Mouse (Mus musculus): ENCODE results near the gene Arhgap45. TPM values are rescaled to one million over a fixed set of nuclear protein-coding genes. Genes with fewer than 3 reads are reported as not detected.

The Arhgap45 gene
- total RNA-seq, 2 experiments from 2014 or later: 3.8 to 3.9 TPM

DNA sequence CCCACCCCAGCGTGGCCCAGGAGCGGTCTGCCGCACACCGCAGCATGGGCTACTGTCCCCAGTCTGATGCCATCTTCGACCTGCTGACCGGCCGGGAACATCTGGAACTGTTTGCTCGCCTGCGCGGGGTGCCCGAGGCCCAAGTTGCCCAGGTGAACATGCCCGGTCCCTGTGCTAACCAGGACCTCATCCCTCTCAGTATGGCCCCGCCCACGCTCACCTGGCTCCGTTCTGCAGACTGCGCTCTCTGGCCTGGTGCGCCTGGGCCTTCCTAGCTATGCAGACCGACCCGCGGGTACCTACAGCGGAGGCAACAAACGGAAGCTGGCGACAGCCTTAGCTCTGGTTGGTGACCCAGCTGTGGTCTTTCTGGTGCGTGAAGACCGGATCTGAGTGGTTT lies 2.8 kb upstream of the Arhgap45 start:
- no peak for DNase-seq (ENCODE audit: low spot score in 2 of 2)

DNA sequence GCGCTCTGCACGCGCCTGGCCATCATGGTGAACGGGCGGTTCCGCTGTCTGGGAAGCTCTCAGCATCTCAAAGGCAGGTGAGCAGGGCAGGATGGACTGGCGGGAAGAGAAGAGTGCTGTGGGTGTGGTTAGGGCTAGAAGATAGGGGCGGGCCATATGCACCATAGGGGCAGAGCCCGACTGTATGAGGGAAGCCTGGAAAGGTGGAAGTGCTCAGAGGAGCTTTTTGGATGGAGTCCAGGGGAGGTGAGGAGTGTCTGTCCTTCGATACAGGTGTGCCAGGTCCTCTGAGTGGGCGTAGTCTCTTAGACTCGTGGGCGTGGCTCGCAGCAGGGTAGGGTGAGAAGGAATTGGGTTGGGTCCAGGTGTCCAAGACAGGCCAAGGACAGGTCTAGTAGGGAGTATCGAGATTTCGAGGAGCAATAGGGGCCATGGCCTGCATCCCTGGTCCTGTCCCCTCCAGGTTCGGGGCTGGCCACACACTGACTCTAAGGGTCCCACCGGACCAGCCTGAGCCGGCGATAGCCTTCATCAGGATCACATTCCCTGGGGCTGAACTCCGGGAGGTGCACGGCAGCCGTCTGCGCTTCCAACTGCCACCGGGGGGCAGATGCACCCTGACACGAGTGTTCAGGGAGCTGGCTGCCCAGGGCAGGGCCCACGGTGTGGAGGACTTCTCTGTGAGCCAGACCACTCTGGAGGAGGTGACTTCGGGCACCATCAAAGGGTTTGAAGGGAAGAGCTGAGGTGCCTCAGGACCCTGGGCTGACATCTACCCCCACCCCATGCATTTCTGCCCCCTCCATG lies 1.8 kb upstream of the Arhgap45 start:
- DNase-seq (ENCODE audit: low spot score in 2 of 2): no peak

DNA sequence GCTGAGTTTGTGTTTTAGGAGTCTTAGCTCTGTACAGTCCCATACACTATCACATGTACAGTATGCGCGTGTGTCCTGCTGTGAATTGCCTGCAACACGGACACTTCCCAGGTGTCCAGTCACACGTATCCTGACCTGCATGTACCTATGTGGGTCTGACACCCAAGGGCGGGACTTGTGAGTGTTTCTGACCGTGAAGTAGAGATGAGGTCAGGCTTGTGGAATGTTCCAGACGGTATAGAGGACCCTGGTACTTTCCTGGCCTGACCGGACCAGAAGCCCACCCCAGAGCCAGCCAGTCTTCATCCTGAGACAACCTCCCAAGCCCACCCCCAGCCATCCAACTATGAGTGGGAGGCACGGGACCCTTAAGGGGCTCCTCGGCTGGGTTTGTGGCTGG lies 870 bp upstream of the Arhgap45 start:
- no peak for DNase-seq (ENCODE audit: low spot score in 2 of 2)

DNA sequence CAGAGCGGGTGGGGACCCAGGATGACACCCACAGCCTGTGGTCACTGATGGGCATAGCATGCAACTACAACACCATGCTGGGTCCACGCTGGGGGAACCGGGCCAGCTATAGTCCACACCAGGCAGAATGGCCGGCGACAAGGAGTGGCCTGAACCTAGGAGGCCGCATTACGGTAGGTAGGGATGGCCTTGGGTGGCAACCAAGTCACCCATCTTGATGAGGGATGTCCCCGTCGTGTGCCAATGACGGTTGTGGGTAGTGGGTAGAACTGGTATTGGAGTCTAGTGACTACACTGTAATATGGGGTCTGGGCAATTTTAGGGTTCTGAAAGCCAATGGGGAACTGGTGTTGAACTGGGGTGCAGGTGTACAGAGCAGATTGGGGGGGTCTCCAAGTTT lies 478 bp downstream of the Arhgap45 start:
- DNase-seq (ENCODE audit: low spot score in 2 of 2): no peak

DNA sequence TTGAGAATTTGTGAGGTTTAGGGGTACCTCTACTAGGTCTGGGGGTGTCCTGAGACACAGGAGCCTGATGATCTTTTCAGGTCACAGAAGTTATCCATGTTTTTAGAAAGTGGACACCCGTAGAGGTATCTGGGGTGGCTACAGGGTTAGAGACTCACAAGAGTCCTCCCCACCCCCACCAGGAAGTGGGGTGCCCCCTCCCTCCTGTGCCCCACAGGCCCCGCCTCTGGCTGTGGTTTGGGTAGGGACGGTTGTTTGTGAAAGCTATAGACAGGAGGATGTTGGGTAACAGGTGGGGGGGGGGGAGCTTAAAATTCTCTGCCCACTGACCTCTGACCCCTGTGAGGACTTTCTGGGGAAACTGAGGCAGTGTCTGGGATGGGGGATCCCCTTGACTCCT lies 908 bp downstream of the Arhgap45 start:
- no peak for DNase-seq (ENCODE audit: low spot score in 2 of 2)

DNA sequence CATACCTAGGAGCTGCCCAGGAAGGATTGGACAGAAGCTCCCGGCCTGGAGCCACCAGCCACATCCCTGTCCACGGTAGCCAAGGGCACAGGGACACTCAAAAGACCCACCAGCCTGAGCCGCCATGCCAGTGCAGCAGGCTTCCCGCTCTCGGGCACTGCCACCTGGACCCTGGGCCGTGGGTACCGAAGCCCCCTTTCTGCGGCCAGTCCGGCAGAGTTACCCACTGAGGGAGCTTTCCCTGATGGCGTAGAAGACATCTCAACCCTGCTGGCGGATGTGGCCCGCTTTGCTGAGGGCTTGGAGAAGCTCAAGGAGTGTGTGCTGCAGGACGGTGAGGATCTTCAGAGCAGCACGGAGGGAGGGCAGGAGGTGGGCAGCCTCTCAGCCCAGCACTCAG lies 1.3 kb downstream of the Arhgap45 start:
- no peak for DNase-seq (ENCODE audit: low spot score in 2 of 2)

DNA sequence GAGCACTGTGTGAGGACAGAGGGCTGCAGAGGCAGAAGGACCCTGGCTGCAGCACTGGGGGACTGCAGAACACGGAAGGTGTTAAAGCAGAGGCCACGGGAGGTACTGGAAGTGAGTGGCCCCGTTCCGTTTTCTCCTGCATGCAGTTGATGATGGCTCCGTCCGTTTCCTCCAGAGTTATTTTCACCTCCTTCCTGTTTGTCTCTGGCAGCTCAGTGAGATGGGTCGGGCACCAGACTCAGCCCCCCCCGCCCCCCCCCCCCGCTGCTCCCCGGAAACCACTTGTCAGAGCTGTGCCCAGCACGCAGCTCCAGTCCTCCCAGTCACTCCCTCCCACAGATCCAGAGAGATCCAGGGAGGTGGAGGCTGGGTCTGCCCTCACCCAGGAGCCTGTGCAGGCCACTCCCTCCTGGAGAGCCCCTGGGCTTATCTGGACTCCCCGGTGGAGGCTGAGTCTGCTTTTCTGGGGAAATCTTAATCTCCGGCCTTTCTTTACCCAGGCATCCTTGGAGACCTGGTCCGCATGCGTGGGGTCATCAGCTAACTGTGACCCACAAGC lies 2.4 kb downstream of the Arhgap45 start:
- DNase-seq (ENCODE audit: low spot score in 2 of 2): no peak

DNA sequence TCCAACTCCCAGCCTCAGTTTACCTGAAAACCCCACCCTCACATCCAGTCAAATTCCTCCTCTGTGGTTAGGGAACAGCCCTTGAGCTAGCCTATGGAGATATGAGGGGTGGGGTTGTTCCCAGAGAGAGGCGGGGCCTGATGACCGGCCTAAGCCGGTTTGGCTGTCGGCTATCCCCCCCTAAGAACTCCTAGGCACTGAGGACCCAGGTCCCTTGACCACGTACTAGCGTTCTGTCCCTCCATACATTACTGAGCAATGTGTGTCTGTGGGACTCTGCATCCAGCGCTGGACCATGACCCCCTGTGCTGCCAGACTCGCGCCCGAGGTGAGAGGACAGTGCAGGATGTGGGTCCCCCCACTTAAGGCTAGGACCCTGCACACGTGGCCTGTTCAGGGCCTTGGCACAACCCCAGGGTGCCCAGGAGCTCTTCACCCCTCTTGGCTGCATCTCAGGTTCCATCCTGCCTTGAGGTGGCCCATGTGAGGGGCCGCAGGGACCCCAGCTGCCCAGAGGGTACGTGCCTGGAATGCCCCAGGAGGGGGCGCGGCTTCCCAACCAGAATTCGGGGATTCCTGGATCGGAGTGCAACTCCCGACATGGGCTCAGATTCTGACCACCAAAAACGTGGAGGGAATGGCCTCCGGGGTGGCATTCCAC lies 3.1 kb downstream of the Arhgap45 start:
- DNase-seq (ENCODE audit: low spot score in 2 of 2): no peak

DNA sequence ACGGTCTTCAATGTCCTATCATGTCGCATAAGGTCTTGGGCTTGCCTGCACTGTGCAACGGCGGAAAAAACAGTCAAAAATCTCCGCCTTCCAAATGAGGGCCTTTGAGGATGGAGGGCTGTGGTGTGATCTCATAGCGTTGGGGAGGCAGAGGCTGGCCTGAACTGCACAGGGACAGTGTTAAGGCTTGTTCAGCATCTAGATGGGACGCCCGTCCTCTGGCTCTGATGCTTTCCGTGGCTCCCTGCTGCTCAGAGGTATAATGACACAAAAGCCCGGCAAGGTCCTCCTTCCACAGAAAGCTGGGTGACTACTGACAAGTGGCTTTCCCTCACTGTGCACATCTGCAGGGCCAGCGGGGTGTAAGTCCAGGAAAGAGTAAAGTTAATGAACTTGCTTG lies 3.7 kb downstream of the Arhgap45 start:
- no peak for DNase-seq (ENCODE audit: low spot score in 2 of 2)

DNA sequence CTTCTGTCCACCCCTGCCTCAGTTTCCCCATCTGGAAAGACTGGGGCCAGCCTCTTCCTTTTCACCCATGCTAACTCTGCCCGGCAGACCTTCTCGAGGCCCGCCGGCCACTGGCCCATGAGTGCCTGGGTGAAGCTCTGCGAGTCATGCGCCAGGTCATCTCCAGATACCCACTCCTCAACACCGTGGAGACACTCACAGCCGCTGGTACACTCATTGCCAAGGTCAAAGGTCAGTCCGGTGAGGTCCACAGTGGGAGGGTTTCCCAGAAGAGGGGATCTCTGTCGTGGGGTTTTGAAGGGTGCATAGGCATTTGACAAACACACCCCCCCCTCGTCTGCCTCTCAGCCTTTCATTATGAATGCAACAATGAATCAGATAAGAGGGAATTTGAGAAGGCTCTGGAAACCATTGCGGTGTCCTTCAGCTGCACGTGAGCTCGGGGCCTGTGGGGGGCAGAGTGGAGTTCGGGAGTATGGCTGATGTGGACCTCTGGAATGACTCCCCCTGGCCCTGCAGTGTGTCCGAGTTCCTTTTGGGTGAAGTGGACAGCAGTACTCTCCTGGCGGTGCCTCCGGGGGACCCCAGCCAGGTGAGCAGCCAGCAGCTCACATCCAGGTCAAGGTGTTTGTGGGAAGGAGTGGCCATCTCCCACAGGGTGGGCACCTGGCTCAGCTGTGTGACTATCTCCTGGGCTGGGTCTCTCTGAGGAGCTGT lies 4.3 kb downstream of the Arhgap45 start:
- no peak for DNase-seq (ENCODE audit: low spot score in 2 of 2)

DNA sequence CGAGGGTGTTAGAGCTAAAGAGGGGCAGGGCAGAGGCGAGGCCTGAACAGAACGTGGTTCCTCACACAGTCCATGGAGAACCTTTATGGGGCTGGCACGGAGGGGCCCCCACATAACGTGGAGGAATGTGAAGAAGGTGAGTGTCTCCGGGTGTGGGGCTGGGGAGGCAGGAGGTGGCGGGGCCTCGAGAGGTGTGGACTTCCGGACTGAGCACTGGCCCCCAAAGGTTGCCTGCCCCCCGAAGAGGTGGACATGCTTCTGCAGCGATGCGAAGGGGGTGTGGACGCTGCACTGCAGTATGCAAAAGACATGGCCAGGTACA lies 4.8 kb downstream of the Arhgap45 start:
- no peak for DNase-seq (ENCODE audit: low spot score in 2 of 2)

DNA sequence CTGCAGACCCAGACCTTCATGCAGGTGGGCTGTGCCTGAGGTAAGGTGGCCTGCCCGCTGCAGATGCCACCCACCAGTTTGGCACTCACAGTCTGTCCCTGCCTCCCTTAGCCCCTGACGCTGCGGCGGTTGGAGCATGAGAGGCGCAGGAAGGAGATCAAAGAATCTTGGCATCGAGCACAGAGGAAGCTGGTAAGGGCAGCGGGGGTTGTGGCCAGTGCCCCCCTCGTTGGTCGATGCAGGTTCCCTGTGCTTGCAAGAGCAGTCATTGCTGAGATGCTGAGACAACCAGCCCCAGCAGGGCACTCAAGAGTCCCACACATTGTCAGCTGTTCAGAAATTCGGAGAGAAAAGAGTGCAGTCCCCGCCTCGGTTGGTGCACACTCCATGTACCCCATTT lies 5.7 kb downstream of the Arhgap45 start:
- DNase-seq (ENCODE audit: low spot score in 2 of 2): no peak

DNA sequence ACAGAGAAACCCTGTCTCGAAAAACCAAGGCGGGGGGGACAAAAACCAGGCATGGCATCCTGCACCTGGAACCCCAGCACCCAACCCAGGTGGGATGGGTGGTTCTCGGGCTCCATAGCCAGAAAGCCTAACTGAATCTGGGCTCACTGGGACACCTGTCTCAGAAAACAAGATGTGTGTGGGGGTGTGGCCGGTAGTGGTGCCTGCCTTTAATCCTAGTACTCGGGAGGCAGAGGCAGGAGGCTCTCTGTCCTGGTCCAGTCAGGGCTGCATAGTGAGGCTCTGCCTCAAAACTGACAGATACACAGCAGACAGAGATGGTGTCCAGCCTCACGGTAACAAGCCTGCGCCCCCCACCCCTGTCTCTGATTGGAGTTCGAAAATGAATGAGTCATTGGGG lies 6.4 kb downstream of the Arhgap45 start:
- no peak for DNase-seq (ENCODE audit: low spot score in 2 of 2)

DNA sequence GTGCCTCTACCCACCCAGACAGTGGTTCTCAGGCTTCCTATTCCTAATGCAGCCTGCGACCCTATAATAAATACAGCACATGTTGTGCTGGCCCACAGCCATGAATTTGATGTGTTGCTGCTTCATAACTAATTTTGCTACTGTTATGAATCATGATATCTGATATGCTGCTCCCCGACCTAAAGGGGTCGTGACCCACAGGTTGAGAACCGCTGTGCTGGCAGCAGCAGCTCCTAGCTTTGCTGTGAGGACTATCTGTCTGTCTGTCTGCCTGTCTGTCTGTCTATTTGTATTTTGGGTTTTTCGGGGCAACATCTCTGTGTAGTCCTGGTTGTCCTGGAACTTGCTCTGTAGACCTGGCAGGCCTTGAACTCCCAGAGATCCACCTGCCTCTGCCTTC lies 7.3 kb downstream of the Arhgap45 start:
- no peak for DNase-seq (ENCODE audit: low spot score in 2 of 2)

DNA sequence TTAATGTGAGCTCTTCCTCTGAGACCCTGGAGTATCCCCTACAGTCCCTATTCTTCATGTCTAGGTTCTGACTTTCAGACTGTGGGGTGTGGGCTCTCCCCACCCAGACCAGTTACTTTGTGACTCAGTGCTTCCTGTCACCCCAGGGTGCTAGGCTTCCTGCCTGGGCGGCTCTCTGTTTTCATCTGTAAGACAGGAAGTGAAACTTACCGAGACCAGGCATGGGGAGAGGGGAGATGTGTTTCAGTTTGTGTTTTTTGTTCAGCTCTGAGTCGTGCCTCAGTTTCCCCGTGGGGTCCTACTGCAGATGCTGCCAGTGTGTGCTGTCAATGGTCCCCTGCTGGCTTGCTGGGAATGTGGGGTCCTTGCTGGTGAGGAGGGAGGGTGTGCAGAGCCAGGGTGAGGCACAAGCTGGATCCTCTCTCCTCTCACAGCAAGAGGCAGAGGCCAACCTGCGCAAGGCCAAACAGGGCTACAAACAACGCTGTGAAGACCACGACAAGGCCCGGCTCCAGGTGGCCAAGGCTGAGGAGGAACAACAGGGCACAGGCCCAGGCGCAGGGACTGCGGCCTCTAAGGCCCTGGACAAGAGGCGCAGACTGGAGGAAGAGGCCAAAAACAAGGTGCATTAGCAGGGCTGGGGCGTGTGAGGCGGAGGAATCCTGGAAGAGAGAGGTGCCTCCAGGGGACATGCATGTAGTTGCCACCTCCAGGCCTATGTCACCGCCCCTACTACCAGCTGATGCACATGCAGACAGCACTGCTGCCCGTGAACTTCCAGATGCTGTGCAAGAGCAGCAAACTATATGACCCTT lies 8.0 kb downstream of the Arhgap45 start:
- no peak for DNase-seq (ENCODE audit: low spot score in 2 of 2)

DNA sequence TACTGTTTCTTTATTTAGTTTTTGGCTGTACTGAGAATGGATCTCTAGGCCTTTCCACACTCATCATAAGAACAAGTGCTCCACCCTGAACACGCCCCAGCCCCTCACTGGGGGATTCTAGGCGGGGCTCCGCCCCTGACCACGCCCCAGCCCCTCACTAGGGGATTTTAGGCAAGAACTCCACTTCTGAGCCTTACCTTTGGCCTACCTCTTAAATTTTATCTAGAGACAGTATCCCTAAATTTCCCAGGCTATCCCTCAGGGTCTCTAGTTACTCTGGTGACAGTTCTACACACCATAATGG lies 8.5 kb downstream of the Arhgap45 start:
- no peak for DNase-seq (ENCODE audit: low spot score in 2 of 2)

DNA sequence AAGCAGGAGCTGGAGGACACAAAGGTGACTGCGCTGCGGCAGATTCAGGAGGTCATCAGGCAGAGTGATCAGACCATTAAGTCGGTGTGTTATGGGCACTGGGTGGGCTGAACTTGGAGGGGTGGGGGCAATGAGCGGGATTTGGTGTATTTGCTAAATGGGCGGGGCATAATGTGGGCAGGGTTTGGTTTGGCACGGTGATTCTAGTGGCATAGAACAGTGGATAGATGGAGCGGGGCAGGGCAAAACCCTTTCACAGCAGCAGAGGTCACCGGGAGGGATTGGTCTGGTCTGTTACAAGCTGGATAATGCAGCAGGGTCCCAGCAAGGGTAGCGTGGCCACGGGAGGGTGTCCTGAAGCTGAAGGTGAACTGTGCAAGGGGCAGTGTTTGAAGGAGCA lies 9.0 kb downstream of the Arhgap45 start:
- no peak for DNase-seq (ENCODE audit: low spot score in 2 of 2)

DNA sequence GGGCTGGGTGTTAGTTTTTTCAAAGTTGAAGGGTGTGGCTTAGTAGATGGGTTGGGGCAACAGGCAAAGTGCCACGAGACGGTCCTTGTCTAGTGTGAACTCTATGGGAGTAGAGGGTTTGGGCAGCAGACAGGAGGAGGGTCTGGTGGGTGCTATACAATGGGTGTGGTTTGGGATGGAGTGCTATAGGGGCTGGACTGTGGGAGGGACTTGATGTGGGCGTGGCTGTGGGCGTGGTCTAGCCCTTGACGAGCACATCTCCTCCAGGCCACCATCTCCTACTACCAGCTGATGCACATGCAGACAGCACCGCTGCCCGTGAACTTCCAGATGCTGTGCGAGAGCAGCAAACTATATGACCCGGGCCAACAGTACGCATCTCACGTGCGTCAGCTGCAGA lies 9.4 kb downstream of the Arhgap45 start:
- DNase-seq (ENCODE audit: low spot score in 2 of 2): no peak

DNA sequence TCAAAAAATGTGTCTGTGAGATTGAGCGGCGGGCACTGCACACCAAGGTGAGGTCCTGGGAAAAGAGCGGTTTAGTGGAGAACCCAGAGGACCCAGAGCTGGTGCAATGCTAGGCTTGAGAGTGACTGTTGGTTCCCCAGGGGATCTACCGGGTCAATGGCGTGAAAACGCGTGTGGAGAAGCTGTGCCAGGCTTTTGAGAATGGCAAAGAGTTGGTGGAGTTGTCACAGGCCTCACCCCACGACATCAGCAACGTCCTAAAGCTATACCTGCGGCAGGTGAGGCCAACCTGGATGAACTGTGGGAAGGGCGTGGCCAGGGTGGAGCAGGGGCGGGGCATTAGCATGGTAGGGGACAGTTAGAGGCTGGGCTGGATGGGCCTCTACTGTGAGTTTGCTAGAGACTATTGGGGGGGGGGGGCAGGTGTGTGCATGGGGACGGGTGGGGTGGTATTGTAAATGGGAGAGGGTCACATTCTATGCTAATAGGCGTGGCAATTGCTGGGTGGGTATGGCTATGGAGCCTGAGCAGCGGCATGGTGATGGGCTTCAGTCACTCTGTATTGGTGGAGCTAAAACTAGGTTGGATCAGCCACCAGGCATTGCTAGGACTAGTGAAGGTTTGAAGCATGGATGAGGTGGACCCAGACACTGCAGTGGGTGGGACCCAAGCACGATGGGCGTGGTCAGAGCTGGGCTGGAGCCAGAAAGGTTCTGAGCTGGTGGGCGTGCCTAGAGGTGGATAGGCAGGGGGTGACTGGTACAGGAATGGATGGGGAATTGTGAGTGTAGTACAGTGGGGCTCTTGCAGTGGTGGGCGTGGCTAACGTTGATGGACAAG lies 11.4 kb downstream of the Arhgap45 start:
- DNase-seq (ENCODE audit: low spot score in 2 of 2): no peak

DNA sequence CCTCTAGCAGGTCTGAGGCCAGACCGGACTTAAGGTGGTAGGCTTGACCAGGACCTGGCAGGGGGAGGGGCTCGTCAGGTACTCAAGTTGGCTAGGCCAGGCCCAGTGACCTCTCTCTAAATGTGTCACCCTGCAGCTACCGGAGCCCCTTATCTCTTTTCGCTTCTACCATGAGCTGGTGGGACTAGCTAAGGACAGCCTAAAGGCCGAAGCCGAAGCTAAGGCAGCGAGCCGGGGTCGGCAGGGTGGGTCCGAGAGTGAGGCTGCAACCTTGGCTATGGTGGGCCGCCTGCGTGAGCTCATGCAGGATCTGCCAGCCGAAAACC lies 12.0 kb downstream of the Arhgap45 start:
- no peak for DNase-seq (ENCODE audit: low spot score in 2 of 2)

DNA sequence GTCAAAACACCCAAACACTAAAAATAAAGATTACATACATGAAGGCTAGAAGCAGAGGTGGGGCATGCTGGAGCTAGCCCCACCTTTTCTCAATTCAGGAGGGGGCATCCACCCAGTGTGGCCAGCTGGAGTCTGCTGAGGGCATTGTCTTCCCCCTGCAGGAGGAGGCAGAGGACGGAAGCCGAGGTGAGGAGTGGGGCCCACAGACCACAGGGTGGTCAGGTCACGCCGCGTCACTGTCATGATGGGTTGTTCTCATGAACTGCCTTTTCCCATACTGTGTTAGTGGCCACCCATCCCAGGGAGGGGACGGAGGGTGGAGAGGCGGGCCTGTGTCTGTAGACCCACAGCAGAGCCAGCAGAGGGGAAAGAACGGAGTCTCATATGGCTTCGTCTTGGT lies 13.7 kb downstream of the Arhgap45 start:
- DNase-seq (ENCODE audit: low spot score in 2 of 2): no peak

Data from layer of hippocampus, postnatal 14 days (tissue).